Mouse (Mus musculus) adrenal gland, postnatal 14 days (tissue): ENCODE data around the gene Ttc39b. TPM values are rescaled to one million over a fixed set of nuclear protein-coding genes. Genes with fewer than 3 reads are reported as not detected.
"Not testable (repeated sequence)": the region's sequence is repeated elsewhere in the genome, so short reads cannot be mapped to it uniquely, and the experiment has no call there.

Experiments used
- DNase-seq: peaks from one replicate; pipeline ENCODE4 v3.0.0; 2021; ENCODE audit warnings: mixed read lengths
- total RNA-seq: library from RNA; stranded (reverse); gene quantifications from 2 replicates; pipeline ENCODE4 v1.2.3, GENCODE M21; 2021

Ttc39b gene
- total RNA-seq, 1 experiment from 2014 or later = 19.1 TPM

DNA sequence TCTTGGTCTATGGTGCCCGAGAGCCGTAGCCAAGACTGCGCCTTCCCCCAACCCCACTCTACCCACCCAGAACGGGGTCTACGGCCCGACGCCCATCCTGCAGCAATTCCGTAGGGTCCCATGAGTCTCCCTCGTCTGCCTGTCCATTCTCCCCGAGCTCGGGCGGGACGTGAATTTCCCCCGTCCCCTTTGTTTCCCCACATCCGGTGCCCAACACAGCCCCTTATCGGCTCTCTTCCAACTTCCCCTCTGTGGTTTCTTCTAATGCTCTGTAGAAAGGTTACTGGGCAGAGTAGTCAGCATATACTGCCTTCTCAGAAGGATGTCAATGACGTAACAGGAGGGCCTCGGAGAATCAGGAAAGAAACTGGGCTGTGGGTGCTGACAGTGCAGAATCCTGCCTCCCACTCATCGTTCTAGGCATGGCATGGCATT lies 50.4 kb downstream of the Ttc39b start:
- DNase-seq = no peak

DNA sequence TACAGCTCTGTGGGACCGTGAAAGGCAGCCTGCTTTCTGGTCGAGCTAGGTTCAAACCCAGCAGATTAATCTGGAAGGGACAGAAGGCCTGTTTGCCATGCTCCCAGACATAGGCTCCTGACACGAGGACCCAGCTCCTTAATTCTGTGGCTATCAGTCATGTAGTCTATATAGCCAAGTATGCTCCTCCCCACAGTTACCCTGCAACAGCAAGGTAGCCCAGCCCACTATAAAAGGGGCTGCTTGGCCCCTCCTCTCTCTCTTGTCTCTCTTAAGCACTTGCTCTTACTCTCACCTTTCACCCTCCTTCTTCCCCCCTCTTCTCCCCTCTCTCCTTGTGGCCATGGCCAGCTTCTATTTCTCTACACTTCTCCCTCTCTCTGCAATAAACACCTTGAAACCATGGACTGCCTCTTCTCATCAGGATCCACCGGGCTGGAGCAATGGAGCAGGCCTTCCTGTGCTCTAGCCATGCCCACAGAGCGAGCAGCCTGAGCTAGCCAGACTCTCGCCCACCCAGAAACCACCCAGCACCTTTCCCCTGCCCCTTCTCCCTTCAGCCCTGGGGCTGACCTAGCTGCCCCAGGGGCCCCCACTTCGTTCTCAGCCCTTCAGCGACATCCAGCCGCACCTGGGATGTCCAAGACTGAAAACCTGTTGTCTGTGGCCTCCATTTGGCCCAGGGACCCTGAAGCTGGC lies 51.0 kb downstream of the Ttc39b start:
- DNase-seq = no peak

DNA sequence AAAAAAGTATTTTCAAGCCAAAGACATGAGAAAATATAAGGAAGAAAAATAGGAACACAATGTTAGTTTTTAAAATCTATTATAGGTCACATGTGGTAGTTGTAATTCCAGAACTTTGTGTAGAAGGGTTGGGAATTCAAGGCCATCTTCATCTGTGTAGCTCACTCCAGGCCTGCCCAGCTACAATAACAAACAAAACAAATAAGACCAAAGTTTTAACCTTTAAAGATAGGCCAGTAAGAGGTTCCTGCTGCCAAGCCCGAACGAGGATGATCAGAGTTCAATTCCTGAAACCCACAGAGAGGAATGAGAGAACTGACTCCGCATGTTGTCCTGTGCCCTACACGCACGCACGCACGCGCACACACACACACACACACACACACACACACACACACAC lies 53.6 kb downstream of the Ttc39b start:
- no peak for DNase-seq

DNA sequence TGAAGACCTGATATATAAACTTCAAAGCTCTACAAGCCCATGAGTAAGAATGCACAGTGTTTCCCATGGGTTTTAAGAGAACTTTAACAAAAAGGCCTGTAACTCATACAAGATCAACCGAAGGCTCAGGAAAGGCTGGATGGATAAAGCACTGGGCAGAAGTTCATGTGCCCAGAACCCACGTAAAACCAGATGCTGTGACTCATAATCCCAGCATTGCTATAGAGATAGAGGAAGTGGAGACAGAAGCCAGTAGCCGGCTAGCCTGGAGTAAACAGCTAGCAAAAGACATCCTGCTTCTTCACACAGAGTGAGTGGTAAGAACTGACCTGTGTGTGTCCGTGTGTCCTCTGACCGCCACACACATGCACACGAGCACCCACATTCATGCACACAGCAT lies 54.4 kb downstream of the Ttc39b start:
- no peak for DNase-seq

DNA sequence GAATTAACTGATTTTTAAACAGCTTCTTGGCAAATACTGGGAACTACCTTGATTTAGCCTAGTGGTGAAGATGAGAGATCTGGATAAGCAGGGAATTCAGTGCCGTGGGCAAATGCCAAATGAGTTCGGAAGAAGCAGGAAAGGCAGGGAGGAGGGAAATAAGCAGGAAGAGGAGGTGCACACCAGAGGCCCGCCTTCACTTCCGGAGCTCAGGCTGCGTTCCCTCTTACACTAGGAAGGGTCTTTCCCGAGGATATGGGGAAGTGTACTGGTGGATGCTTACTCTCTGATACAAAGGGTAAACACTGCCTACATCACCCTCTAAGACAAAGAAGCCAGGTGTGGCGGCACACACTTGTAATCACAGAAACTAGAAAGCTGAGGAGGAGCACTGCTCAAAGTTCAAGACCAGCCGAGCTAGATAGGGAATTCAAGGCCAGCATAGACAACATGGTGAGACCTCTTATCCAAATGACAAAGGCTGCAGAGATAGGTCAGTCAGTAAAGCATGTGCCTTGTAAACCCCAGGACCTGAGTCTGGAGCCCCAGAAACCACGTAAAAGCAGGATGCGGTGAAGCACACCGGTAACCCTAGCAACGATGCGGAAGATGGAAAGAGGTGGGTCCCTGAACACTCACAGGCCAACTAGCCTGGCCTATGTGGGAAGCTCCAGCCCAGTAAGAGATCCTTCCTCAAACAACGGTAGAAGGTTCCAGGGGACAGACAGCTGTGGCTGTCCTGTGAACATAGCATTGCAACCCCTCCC lies 57.9 kb downstream of the Ttc39b start:
- DNase-seq = no peak

DNA sequence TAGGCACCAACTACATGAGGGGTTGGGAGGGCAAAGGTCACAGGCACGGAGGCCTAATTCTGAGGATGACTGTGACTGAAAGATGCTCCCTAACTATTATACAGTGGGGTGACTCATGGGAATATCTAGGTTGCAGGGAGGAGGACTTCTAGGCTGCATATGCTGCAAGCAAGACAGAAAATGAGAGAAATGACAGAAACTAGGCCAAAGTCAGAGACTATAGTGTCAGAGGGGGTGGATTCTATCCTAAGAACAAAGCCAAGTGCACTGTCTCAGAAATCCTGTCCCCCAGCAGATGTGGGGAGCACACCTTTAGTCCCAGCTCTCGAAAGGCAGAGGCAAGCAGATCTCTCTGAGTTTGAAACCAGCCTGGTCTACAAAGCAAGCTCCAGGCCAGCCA lies 59.2 kb downstream of the Ttc39b start:
- DNase-seq = no peak

DNA sequence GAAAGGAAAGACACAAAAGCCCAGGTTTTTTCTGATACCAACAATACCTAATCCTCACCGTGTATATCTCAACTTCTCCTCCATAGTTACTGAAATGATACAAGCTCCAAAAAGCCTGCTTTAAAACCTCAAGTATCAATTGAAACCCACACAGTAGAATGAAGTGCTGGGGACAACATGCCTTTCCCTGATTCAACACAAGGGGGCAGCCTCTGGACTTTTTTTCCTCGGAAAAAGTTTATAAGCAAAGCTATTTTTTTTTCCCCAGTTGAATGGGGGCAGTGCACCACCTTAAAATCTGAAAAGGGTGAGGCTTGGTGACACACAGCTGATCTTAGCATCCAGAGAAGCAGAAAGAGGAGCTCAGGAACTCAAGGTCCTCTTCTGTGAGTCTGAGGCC lies 62.1 kb downstream of the Ttc39b start:
- peak; percentile 58 for DNase-seq

DNA sequence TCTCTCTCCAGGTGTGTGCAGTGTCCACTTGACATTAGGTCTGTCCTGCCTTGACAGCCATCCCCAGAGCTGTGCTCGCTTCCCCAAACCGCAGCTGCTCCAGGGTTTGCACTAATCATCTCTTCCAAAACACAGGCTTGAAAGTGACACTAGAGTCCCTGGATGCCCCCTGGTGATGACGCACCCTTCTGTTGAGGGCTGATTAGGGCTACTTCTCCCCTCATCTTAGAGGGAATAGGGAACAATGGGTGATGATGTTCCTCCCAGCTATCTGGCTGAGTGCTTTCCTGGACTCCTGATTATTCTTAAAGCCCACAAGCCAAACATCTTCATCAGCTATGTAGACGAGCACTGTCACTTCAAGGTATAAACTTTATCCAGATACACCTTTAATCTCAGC lies 64.4 kb downstream of the Ttc39b start:
- no peak for DNase-seq

DNA sequence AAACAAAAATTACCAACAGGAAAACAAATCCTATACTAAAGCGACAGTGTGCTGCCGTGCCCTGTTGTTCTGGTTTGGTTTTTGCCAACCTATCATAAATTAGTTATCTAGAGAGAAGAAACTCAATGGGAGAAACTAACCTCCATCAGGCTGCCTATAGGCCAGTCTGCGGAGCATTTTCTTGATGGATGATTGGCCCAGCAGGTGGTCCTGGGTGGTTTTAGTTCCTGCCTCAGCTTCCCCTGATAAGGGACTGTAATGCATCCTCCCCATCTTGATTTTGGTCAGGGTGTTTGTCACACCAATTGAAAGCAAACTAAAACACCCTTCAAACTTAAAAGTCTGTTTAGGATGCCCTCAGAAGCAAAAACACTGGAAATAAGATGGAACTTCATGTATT lies 65.8 kb downstream of the Ttc39b start:
- DNase-seq = no peak

DNA sequence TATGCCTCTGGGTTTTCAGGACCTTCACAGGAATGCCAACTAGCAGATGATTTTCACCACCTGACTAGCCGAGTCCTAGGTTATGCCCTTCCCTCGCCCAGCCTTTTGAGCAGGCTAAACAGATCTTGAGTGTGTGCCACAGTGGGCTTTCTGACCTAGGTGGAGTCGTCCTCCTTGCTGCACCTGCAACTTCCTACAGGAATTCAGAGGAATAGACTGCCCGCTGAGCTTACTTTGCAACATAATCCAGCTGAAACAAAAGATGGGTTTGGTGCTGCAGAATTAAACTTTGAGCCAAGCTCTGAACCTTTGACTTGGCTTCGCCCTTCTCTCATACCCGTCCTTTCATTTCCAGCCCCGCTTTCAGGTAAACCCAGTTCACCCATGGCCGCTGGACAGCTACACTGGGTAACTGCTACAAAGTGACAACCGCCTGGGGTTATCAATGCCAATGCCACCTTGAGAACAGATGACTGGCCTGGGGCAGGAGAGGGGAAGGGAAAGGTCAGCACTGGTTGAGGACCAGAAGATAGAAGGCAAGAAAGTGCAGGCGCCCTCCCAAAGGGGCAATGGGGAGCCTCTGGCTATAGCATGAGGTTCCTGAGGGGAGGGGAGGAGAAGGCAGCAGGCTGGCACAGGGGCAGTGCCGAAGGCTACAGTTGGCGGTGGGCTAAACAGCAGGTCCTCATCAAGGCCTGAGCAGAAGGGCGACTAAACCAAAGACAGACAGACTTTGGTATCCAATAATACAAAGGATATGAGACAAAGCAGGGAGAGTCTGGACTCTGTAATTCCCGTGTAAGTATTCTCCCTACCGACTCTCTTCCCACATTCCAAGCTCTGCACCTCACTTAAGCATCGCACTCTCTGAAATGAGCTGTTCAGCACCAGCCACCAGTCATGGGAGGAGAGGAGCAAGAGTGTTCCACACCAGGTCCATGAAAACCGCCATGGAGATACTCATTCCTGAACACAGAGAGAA lies 66.5 kb downstream of the Ttc39b start:
- DNase-seq = no peak

DNA sequence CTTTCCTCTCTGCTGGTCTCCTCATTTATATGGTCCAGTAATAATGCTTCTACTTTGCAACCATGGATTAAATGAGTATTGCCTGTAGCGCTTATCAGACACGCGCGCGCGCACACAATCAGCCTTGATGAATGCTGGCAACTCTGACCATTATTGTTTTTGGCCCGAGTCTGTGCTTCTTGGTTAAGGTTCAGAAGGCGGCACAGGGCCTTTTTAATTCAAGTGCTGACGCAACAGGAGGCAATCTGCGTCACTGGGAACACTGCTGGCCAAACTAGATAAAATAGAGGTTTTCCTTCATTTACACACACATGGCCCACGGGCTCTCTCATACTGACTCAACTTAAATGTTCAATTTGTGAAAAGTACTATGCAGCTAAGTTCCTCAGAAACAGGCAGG lies 67.3 kb downstream of the Ttc39b start:
- DNase-seq = peak; percentile 66

DNA sequence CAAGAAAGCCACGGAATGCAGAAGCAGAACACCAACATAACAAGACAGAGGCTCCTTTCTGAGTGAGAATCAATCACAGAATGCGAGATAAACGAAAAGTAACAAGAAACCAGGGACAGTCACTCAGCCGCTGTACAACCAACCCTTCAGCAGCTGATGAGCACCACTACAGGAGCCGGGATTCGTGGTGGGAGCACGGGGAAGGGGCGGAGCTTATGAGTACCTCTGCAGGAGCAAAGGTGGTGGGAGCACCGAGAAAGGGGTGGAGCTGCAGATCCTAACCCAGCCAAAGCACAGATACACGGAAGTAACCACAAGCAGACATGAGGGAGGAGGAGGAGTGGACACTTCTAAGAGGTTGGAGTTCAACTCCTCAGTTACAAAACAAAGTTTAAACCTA lies 69.1 kb downstream of the Ttc39b start:
- no peak for DNase-seq

DNA sequence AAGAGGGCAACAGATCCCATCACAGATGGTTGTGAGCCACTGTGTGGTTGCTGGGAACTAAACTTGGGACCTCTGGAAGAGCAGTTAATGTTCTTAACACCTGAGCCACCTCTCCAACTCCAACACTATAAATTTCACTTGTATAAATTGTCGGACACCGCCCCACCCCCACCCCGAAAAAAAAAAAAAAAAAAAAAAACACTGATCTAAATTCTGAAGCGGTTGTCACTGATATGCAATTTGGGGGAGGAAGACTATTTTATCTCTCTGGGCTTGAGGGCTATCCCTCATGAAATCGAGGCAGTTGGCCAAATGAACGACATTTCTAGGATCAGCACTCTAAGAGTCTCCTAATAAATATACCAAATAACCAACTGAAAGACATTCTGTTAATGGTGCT lies 70.4 kb downstream of the Ttc39b start:
- no peak for DNase-seq

DNA sequence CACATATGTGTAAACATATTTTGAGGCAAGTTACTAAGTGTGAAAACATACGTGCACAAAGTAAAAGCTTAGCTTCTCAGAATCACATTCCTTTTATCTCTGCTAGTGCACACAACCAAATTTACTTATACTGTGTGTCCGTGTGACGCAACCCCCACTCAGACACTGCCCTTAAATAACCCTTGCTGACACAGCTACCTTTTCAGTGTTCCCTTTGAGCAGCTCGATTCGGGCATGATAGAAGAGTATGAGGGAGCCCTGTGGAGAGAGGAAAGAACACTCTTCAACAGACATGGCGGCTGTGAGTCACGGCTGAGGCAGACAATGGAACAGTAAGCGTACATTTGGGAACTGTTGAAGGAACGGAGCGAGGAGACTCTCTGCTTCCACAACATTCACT lies 80.3 kb downstream of the Ttc39b start:
- DNase-seq = no peak

DNA sequence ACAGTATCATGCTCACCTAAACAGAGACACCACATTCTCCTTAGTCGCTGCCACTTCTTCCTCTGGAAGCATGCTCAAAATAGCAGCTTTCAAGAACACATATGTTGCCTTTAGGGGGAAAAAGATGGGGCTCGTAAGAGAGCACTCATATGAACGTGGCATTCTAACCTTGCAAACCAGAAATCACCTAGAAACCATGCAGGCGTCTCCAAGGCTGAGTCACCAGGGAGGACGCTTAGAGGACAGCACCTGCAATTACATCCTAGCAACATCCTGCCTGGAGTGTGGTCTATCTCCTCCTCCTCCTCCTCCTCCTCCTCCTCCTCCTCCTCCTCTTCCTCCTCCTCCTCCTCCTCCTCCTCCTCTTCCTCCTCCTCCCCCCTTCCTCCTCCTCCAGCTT lies 82.4 kb downstream of the Ttc39b start:
- no peak for DNase-seq

DNA sequence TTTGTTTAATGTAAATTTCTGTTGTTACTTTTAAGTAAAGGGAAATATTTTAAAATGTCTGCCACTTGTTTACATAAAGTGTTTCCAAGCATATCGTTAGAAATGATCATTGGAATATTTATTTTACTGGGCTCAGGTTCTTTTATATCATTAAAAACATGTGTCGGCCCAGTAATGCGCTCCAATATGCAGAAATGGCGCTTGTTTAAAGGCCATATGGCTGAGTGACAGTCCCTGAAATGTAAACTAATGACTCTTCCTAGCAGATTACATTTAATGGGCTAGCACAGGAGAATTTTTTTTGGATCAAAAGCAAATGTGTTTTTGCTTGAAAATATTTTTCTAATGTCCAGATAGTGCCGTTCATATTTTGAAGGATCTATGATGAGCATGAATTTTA lies 86.4 kb downstream of the Ttc39b start:
- DNase-seq = no peak

DNA sequence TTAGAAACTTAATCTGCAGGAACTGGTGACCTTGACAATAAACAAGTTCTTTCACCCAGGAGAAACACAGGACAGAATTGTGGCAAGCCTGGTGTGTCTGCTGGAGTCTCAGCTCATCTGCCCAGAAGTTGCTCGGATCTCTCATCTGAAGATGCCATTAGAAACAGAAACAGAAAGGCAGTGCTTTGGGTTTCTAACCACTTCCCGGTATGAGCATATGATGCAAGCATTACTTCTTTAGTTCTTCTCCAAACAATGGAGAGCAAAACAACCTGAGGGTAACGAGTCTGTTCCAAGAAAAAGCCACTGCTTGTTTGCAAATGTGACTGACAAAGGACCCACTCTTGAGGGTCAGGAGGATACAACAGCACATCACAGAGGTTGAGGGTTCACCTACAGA lies 88.8 kb downstream of the Ttc39b start:
- not testable (repeated sequence) for DNase-seq

DNA sequence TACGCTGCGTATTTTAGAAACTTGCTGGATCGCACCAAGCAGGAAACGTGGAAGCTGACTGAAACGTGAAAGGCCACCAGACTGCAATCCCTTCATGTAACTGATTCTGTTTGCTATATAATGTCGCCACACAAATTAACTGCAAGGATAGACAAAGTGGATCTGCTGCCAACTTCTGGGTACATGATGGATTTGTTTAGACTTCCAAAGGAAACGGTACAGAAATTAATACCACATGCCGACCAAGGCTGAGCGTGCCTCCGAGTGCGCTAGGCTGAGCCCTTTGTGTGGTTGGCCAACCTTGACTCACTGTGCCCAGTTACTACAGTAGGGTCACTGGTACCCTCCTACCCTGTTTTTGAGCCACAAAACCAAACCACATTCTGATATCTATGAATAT lies 89.3 kb downstream of the Ttc39b start:
- DNase-seq = no peak

DNA sequence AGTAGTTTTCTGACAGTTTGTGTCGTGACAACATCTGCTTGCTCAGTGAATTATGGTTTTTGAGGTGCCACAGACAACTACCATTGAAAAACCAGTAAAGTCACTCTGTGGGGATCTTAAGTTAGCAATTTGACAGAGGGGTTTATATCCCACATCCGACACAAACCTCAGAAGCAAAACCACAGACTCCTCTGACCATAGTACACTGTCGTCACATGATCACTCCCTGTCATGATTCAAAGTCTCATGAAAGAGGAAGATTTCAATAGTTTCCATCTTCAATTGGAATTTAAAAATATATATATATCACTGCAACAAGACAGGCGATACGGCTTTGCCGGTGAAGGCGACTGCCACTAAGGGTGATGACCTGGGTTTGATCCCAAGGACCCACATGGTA lies 89.9 kb downstream of the Ttc39b start:
- DNase-seq = no peak

DNA sequence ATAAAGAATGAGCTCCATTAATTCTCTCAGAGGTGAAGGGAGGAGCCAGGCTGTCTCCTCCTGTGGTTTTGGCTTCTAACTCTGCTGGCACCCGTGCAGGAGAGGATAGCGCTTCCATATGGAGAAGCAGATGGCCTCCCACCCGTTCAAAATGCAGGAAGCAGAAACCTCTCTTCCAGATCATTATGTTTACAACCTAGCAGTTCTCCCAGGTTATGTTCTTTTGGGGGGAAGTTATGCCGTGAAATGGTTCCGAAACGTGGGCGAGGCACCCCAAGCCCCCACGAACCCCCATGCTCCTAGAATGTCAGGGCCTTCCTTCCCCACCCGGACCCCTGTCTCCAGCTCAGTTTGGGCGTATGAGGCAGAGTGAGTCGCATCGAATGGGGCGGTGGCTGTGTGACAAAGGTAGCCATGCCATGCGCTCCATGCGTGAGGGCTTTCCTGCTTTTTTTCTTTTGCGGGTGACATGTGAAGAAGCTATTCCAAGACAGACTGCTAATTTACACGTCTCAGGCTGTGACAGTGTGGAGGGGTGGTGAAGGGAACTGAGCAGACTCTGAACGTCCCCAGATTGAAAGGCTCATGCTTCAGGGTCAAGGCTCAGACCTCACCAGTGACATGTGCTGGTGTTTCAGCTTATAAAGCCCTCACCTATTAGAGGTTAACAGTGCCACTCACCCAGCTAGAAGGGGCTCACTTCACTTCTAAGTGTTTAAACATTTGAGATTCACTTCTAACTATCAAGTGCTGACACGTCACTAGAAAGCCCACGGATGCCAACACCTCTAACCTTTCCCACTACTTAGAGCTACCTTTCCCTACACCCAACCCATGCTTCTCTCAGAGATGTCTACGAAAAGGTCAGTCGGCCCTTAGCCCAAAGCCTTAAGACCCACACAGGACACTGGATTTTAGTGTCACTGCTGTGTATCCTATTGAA lies 90.6 kb downstream of the Ttc39b start:
- no peak for DNase-seq

DNA sequence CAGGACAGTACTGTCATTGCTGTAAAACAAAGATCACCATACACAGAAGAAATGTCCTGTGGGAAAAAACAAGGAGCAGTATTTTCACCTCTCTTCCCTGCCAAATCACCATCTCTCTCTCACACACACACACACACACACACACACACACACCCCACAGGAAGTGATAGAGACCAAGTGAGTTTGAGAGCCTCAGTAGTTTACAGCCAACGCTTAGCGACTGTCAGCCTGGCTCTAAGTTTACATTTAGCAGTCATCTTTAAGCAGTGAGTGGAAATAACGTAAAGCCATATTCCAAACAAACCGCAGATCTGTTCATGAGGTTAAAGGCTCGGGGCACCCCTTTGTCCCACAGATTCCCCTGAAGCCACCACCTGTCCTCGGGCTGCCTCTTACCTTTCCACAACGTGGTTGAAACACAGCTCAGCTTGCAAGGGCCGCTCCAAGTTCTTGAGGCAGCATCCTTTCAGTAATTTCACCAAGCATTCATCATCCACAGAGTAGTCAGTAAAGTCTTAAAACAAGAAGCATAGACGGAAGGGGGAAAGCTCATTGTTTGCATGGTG lies 91.7 kb downstream of the Ttc39b start:
- no peak for DNase-seq
